ENCODE assay signal across 12 mouse cellular contexts in genomic region chr9:15670002-15670527, GRCm38 (mm10). TPM values are rescaled to one million over a fixed set of nuclear protein-coding genes. Genes with fewer than 3 reads are reported as not detected.
DNase-seq lines count a peak whose midpoint lies in the region; ATAC-seq and TF ChIP-seq lines count a peak whose summit lies in the region.
"Had no signal": no experiment of that assay in that cellular context is flagged by ENCODE, and none has a peak within 500 bp of the region (broad histone marks: within the 10 kb centered on the region; RNA-seq: fewer than 3 reads in every experiment).

No protein-coding gene starts in this region.

- peak; percentile 67; the same call in 1 of the 2 replicates for TF ChIP-seq EP300 in lung, postnatal 0 days (IDR thresholded peaks at IDR 0.05)

- no peak overlapping the region for H3K27ac ChIP-seq in lung, postnatal 0 days (ENCODE audit: low read length)
- H3K27ac ChIP-seq: liver, embryonic 15.5 days; neural tube, embryonic 13.5 days had no signal

- no peak overlapping the region for H3K9ac ChIP-seq in lung, postnatal 0 days (replicated peaks; ENCODE audit: low read depth)
- H3K9ac ChIP-seq: liver, embryonic 15.5 days; neural tube, embryonic 13.5 days had no signal

- 11% methylated on average over 5 of the region's 5 CpGs for WGBS in lung, postnatal 0 days

- TF ChIP-seq CTCF in lung, postnatal 0 days (IDR thresholded peaks at IDR 0.05): no peak

- H3K27me3 ChIP-seq in lung, postnatal 0 days (replicated peaks; ENCODE audit: insufficient read depth, low read length): no peaks in the 10 kb centered on the region
- H3K27me3 ChIP-seq: liver, embryonic 15.5 days; neural tube, embryonic 13.5 days had no signal

- no peak overlapping the region for H3K4me2 ChIP-seq in lung, postnatal 0 days (replicated peaks; ENCODE audit: low read depth, low read length)
- H3K4me2 ChIP-seq: liver, embryonic 15.5 days; neural tube, embryonic 13.5 days had no signal

- no peaks in the 10 kb centered on the region for H3K9me3 ChIP-seq in lung, postnatal 0 days (ENCODE audit: low read length)
- H3K9me3 ChIP-seq: liver, embryonic 15.5 days; neural tube, embryonic 13.5 days had no signal

- H3K36me3 ChIP-seq in lung, postnatal 0 days (ENCODE audit: insufficient read depth, low read length): no peaks in the 10 kb centered on the region
- H3K36me3 ChIP-seq: liver, embryonic 15.5 days; neural tube, embryonic 13.5 days had no signal

- H3K4me3 ChIP-seq in lung, postnatal 0 days (ENCODE audit: low read depth, low read length): no peak overlapping the region
- H3K4me3 ChIP-seq: liver, embryonic 15.5 days; neural tube, embryonic 13.5 days had no signal

- peak; percentile 62 for DNase-seq in heart, adult 11 months
- no peak for DNase-seq in heart, postnatal 36 days
- DNase-seq in urinary bladder, postnatal 36 days (ENCODE audit: low spot score in 2 of 2): peak; percentile 3 to 10
- no peak for DNase-seq in urinary bladder, postnatal 25 days (ENCODE audit: low spot score)
- DNase-seq in lung, postnatal 0 days (ENCODE audit: low spot score): peak; percentile 67
- no peak for DNase-seq in cerebellum, postnatal 10 days
- no peak for DNase-seq in natural killer cell, adult 2 months (ENCODE audit: low spot score in 2 of 2)
- no peak for DNase-seq in left cerebral cortex, postnatal 10 days (ENCODE audit: extremely low spot score in 1 of 2, low spot score in 2 of 2)
- DNase-seq: layer of hippocampus, postnatal 36 days had no signal

- no peaks in the 10 kb centered on the region for H3K4me1 ChIP-seq in lung, postnatal 0 days (ENCODE audit: insufficient read depth, low read depth, low read length)
- H3K4me1 ChIP-seq: liver, embryonic 15.5 days had no signal

- peak; percentile 87 for ATAC-seq in lung, postnatal 0 days
- ATAC-seq: forebrain, embryonic 16.5 days had no signal

- intact Hi-C loops in heart, postnatal 36 days (cut with DNase I): no loop called here
- intact Hi-C loops in left cerebral cortex, postnatal 10 days (cut with DNase I): no loop called here

RNA-seq across cellular contexts. Expression of gene Slc36a4, which starts 39.5 kb away (rescaled TPM):
- 1 to 10 TPM; 6.4 to 9.3 TPM for total RNA-seq in heart, postnatal 36 days (2021)
- polyA plus RNA-seq in lung, postnatal 0 days (2015; fragmentation: Nextera tagmentation; extraction: Ambion mirVana): 8.6 and 11.2 TPM in 2 replicates
- 10 to 100 TPM; 50.4 to 51.9 TPM for total RNA-seq in left cerebral cortex, postnatal 10 days (2021)

RNA-seq across cellular contexts. Expression of gene Deup1, which starts 42.3 kb away (rescaled TPM):
- total RNA-seq in heart, postnatal 36 days (2021): under 1 TPM in 1 of 2 experiments, not detected in 1; 0.08 TPM
- 4.1 and 4.7 TPM in 2 replicates for polyA plus RNA-seq in lung, postnatal 0 days (2015; fragmentation: Nextera tagmentation; extraction: Ambion mirVana)
- 1 to 10 TPM; 1.0 to 1.2 TPM for total RNA-seq in left cerebral cortex, postnatal 10 days (2021)

Comparison
In these comparisons a context has a peak if more than half of its experiments do, and no peak if none do; other contexts are left out.
1. DNase-seq: peak in heart, adult 11 months (single experiment), urinary bladder, postnatal 36 days (2 of 2) and lung, postnatal 0 days (single experiment); none in heart, postnatal 36 days (0 of 2), urinary bladder, postnatal 25 days (single experiment), cerebellum, postnatal 10 days (0 of 2), natural killer cell, adult 2 months (0 of 2) and left cerebral cortex, postnatal 10 days (0 of 2).
2. RNA of gene Slc36a4, which starts 39.5 kb away (total RNA-seq): 50.4 to 51.9 TPM in left cerebral cortex, postnatal 10 days; 6.4 to 9.3 TPM in heart, postnatal 36 days; every median in the first group is over 4 times any median in the second.